Mouse (Mus musculus): ENCODE data around the gene Krtap15.

Gene Krtap15

DNA sequence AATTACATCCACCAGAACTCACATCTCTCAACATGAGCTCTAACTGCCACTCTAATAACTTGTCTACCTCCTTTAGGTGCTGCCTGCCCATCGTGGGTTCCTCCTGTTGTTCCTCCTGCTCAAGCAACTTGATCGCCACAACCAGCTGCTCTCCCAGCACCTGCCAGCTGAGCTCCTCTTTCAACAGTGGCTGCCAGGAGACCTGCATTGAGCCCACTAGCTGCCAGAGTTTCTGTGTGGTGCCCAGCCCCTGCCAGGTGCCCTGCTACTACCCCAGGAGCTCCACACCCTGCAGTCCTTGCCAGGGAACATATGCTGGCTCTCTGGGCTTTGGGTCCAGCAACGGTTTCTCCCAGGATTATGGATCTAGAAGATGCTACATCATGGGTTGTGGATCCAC lies at the start of gene Krtap15:
Krtap15 (plus strand) TSS at position 150 of the 400 bp plus-strand sequence.
- no peak for DNase-seq (ENCODE audit: extremely low read depth, low read depth)

DNA sequence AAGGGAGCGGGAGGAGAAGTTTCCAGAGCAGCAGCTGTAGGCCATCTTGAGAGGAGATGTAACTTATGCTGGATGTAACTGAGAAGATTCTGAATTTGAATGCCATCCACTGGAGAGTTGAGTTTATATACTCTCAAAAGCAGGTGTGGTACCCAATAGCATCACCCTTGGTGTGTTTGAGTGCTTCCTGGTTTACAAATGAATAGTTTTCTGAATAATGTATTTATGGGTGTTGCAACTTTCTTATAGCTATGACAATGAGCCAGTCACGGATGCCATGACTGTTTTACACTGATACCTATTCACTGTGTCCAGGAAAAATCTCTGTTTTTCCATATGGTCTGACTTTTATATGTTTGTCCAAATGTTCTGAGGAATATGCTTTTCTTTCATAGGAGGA lies 45.9 kb upstream of the Krtap15 start, which contains the start of gene 2310057N15Rik:
2310057N15Rik (minus strand) TSS at position 101 of the 400 bp plus-strand sequence.
- DNase-seq (ENCODE audit: extremely low read depth, low read depth): no peak

DNA sequence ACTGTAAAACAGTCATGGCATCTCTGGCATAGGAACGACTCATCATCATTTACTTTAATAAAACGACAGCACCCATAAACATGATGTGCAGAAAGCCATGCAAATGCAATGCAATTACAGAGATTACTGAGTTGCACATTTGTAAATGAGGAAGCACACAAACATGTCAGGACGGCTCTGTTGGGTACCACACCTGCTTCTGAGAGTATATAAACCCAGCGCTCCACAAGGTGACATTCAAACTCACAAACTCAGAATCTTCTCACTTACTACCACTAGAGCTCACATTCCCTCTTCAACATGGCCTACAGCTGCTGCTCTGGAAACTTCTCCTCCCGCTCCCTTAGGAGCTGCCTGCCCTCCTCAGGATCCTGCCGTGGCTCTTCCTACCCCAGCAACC lies 42.4 kb upstream of the Krtap15 start, which contains the start of gene Gm5965:
Gm5965 (plus strand) TSS at position 301 of the 400 bp plus-strand sequence.
- no peak for DNase-seq (ENCODE audit: extremely low read depth, low read depth)

DNA sequence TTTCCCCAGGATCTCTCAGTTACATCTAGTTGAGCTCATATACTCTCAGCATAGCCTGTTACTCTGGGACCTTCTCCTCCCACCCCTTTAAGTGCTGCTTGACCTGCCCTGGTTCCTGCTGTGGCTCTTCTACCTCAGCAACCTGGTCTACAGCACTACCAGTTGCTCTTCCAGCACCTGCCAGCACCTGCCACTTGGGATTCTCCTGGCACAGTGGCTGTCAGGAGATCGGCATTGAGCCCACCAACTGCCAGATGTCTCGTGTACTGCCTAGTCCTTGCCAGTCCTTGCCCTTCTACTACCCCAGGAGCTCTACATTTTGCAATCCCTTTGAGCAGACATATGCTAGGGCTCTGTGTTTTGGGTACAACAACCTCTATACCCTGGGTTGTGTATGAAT lies 33.2 kb upstream of the Krtap15 start:
- DNase-seq (ENCODE audit: extremely low read depth, low read depth): no peak

DNA sequence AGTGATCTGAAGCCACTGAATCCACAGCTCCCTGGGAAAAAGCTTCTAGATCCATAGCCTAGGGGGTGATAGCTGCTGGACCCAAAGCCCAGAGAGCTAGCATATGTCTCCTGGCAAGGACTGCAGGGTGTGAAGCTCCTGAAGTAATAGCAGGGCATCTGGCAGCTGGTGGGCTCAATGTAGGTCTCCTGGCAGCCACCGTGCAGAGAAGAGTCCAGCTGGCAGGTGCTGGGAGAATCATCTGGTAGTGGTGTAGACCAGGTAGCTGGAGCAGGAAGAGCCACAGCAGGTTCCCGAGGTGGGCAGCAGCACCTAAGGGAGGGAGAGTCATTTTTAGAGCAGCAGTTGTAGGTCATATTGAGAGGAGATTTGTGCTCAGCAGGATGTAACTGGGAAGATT lies 8.2 kb upstream of the Krtap15 start, which contains the start of gene Gm20741:
Gm20741 (minus strand) TSS at position 394 of the 400 bp plus-strand sequence.
- DNase-seq (ENCODE audit: extremely low read depth, low read depth): no peak

- DNase-seq (ENCODE audit: extremely low read depth, low read depth): peak; percentile 1
These were observed 3.7 kb downstream of the Krtap15 start for GRCm38 (mm10) chr16:88823736-88824135.

DNA sequence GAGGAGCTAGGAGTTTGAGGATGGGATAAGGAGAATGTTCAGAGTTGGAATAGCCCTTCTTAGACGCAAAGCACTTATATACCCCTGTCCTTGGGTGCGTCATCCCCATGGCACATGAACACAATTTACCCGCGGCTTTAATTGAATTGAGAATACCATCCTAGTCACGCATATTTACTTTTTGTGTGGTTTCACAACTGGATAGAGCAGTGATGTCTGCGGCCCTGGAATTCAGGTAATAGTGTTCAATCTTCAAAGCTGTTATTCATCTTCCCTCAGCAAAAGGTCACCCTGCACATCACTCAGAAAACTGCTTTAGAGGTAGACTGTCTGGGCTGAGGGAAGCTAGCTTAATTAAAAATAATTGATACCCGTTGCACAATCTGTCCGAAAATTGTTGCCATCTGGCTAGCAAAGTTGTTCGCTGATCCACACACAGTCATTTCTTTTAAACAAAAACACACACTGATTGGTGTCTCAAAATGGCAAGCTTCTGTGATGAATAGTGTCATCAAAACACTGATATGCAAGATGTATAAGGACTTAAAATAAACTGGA lies 6.2 kb downstream of the Krtap15 start, which contains the start of gene Krtap14:
Krtap14 (minus strand) TSS at position 51 of the 558 bp plus-strand sequence.
- no peak for DNase-seq (ENCODE audit: extremely low read depth, low read depth)

DNA sequence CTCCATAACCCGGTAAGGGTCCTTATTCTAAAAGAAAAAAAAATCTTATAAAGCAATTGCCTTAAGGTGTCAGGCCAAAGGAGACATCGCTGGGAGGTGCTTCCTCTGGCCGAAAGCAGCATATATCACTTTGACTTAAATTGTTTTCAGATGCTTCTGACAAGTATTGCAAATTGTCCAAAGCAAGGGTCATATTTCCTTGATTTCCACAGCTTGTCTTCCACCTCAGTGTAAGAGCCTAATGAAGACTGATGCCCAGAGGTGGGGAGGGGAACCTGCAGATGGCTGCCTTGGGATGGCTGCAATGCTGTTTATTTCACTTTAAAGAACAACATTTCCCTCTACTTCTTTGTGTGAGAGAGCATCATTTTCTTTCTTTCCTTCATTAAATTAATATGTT lies 7.0 kb downstream of the Krtap15 start:
- DNase-seq (ENCODE audit: extremely low read depth, low read depth): no peak

GRCm38 (mm10) chr16:88847363-88847762 lies 27.3 kb downstream of the Krtap15 start:
- no peak for DNase-seq (ENCODE audit: extremely low read depth, low read depth)

DNA sequence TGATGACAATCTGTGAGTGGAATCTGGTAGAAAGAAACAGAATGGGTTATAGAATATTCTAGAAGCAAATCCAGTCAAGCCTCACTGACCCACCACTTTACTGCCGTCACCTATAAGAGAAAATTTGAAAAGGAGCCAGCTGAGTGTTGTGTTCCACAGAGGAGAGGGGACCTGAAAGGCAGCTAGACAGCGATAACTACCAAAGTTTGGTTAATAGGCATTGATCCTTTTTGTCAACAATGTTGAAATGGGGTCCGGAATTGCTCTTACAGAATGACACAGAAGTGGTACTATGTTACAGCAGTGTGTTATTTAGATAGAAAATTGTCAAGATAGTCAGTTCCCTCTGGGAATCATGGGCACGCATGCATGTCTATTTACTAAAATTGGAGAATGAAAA lies 28.5 kb downstream of the Krtap15 start:
- DNase-seq (ENCODE audit: extremely low read depth, low read depth): no peak

- DNase-seq (ENCODE audit: extremely low read depth, low read depth): peak; percentile 0
These were observed 31.4 kb downstream of the Krtap15 start for GRCm38 (mm10) chr16:88851450-88851849.

- no peak for DNase-seq (ENCODE audit: extremely low read depth, low read depth)
These were observed 44.9 kb downstream of the Krtap15 start for GRCm38 (mm10) chr16:88864887-88865407.

DNA sequence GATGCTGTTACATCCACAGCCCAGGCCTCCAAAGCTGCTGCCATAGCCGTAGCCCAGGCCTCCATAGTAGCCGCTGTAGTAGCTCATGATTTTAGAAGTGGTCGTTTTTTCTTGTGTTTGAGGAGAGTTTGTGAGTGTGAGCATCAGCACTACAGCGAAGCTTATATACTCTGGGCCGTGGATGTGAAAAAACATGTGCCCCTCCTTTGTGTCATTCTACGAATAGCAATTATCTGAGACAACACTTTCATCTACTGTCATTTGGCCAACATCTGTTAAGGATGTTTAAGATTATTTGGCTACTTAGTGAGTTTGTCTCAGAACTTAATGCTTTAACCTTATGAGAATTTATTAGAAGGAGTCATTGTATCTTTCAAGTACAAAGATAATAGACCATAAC lies 49.3 kb downstream of the Krtap15 start, which contains the start of gene Krtap19-1:
Krtap19-1 (minus strand) TSS at position 101 of the 400 bp plus-strand sequence.
- DNase-seq (ENCODE audit: extremely low read depth, low read depth): no peak

DNA sequence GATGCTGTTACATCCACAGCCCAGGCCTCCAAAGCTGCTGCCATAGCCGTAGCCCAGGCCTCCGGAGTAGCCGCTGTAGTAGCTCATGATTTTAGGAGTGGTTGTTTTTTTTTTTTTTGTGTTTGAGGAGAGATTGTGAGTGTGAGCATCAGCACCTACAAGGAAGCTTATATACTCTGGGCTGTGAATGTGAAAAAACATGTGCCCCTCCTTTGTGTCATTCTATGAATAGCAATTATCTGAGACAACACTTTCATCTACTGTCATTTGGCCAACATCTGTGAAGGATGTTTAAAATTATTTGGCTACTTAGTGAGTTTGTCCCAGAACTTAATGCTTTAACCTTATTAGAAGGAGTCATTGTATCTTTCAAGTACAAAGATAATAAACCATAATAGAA lies 54.2 kb downstream of the Krtap15 start, which contains the start of gene Krtap19-2:
Krtap19-2 (minus strand) TSS at position 101 of the 400 bp plus-strand sequence.
- DNase-seq (ENCODE audit: extremely low read depth, low read depth): no peak

- no peak for DNase-seq (ENCODE audit: extremely low read depth, low read depth)
These were observed 57.9 kb downstream of the Krtap15 start, which contains the start of gene Krtap19-3 for GRCm38 (mm10) chr16:88877938-88878337. TSS of gene Krtap19-3 (minus strand) at chr16:88878038.
